Mouse (Mus musculus): ENCODE measurements around the gene Cacng4. TPM values are rescaled to one million over a fixed set of nuclear protein-coding genes. Genes with fewer than 3 reads are reported as not detected.

Cacng4 gene
- total RNA-seq, 2 experiments from 2014 or later: 73.0 to 74.9 TPM

GRCm38 (mm10) chr11:107777487-107777886 lies 16.9 kb downstream of the Cacng4 start:
- DNase-seq (ENCODE audit: low spot score in 2 of 2): peak in 1 of 2 experiments; percentile 56

- no peak for DNase-seq (ENCODE audit: low spot score in 2 of 2)
Observed at GRCm38 (mm10) chr11:107773312-107773711, 21.0 kb downstream of the Cacng4 start.

- DNase-seq (ENCODE audit: low spot score in 2 of 2): no peak
Observed at GRCm38 (mm10) chr11:107772002-107772401, 22.4 kb downstream of the Cacng4 start.

GRCm38 (mm10) chr11:107768361-107768760 lies 26.0 kb downstream of the Cacng4 start:
- no peak for DNase-seq (ENCODE audit: low spot score in 2 of 2)

DNA sequence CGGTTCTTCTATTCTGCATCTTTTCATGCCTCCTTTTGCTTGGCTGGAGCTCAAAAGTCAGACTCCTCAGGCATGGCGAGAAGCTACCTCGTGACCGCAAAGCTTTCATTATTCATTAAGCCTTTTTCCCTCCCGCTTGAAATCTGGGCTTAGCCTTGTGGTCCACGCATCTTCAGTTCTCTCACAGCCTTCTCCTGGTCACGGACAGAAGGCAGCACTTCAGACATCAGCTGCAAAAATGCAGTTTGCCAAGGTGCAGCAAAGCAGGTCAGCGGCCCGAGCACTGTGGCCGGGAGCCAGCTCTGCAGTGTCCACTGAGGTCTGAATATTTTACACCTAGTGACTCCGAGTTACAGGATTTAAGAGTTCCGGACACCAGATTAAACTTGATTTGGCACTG lies 27.4 kb downstream of the Cacng4 start:
- no peak for DNase-seq (ENCODE audit: low spot score in 2 of 2)

- DNase-seq (ENCODE audit: low spot score in 2 of 2): no peak
Observed at GRCm38 (mm10) chr11:107762688-107763460, 31.5 kb downstream of the Cacng4 start.

DNA sequence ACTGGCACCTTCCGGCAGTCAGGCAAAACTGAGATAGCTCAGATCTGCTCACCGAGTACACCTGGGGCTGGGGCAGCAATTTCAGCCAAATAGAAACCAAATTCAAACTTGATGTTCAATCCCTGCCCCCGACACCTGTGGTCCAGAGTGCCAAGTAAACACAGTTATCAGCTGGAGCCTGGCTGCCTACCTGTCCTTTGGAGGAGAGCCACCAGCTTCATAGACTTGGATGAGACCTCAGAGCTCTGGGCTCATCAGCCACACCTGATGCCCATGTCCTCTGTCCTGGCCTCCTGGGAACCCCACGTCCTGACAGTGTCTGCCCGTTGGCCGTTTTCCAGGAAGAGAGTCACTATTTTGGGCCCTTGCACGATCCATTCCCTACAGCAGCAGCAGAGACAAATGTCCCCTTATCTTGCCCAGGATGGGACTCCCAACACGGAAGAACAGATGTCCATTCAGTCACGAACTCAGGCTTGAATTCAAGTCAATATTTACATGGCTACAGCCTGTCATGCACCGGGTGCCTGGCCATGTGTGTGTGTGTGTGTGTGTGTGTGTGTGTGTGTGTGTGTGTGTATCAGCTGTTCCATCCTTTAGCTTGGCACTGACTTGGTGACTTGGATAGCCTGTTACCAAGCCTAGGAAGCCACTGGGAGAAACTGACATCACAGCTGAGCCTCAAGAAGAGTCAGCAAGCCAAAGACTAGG lies 32.4 kb downstream of the Cacng4 start:
- DNase-seq (ENCODE audit: low spot score in 2 of 2): peak in 1 of 2 experiments; percentile 50

DNA sequence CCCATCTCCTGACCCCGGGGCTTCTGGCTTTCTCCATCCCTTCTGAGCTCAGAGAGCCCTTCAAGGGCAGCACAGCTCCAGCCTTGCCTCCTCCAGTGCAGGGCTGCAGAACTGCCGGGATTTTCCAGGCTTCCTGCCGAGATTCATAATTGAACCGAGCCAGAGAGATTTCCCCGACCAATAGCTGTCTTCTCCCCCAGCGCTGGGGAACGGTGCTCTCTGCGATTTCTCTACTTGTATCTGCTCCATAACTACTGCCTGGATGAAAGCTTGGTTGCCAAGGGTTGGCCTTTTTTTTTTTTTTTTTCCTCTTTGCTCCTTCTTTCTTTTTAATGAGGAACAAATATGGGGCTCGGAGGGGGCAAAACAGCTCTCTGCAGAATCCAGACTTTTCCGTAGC lies 34.4 kb downstream of the Cacng4 start:
- no peak for DNase-seq (ENCODE audit: low spot score in 2 of 2)

- no peak for DNase-seq (ENCODE audit: low spot score in 2 of 2)
Observed at GRCm38 (mm10) chr11:107759516-107759915, 34.8 kb downstream of the Cacng4 start.

GRCm38 (mm10) chr11:107749114-107749513 lies 45.2 kb downstream of the Cacng4 start:
- DNase-seq (ENCODE audit: low spot score in 2 of 2): no peak

GRCm38 (mm10) chr11:107748243-107749035 lies 45.9 kb downstream of the Cacng4 start:
- DNase-seq (ENCODE audit: low spot score in 2 of 2): no peak

- no peak for DNase-seq (ENCODE audit: low spot score in 2 of 2)
Observed at GRCm38 (mm10) chr11:107743100-107743499, 51.3 kb downstream of the Cacng4 start.

- DNase-seq (ENCODE audit: low spot score in 2 of 2): peak in 1 of 2 experiments; percentile 30
Observed at GRCm38 (mm10) chr11:107738418-107739099, 55.8 kb downstream of the Cacng4 start.

- no peak for DNase-seq (ENCODE audit: low spot score in 2 of 2)
Observed at GRCm38 (mm10) chr11:107737886-107738285, 56.5 kb downstream of the Cacng4 start.

- no peak for DNase-seq (ENCODE audit: low spot score in 2 of 2)
Observed at GRCm38 (mm10) chr11:107734133-107734532, 60.2 kb downstream of the Cacng4 start.

GRCm38 (mm10) chr11:107731498-107731897 lies 62.9 kb downstream of the Cacng4 start:
- no peak for DNase-seq (ENCODE audit: low spot score in 2 of 2)

GRCm38 (mm10) chr11:107730940-107731339 lies 63.4 kb downstream of the Cacng4 start:
- DNase-seq (ENCODE audit: low spot score in 2 of 2): no peak

- DNase-seq (ENCODE audit: low spot score in 2 of 2): no peak
Observed at GRCm38 (mm10) chr11:107729141-107729540, 65.2 kb downstream of the Cacng4 start.

GRCm38 (mm10) chr11:107728073-107728863 lies 66.1 kb downstream of the Cacng4 start:
- peak; percentile 43 to 58 for DNase-seq (ENCODE audit: low spot score in 2 of 2)

- no peak for DNase-seq (ENCODE audit: low spot score in 2 of 2)
Observed at GRCm38 (mm10) chr11:107724603-107725002, 69.8 kb downstream of the Cacng4 start.
